Mouse (Mus musculus) thymus, postnatal 25 days (tissue): ENCODE measurements around the gene Plscr3.
A peak's percentile ranks its signal among the peaks of the same experiment; 100 is the strongest.

Experiments
- DNase-seq: peaks from one replicate; pipeline ENCODE4 v3.0.0; 2022

The Plscr3 gene

GRCm38 (mm10) chr11:69846198-69846680, at the start of gene Plscr3:
TSS of gene Plscr3 (plus strand) at chr11:69846376.
- DNase-seq, result peak; percentile 96

DNA sequence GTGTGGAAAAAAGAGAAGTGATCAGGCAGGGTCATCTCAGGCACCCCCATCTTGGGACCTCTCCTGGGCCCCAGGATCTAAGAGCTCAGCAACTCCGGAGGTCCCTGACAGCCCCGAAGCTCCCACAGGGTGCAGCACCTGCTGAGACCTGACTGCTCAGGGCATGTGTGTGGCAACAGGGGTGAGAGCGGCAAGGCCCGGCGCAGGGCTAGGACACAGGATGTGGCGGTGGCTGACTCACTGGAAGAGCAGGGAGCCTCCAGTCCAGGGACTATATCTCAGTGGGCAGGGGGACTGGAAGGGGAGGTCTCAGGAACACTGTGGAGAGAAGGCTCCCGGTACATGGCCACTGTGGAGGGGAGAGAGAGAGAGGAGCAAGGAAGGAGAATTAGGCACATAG, 48.3 kb upstream of the Plscr3 start:
- no peak for DNase-seq

- DNase-seq, result no peak
Observed at GRCm38 (mm10) chr11:69799394-69800137, 46.6 kb upstream of the Plscr3 start.

- DNase-seq, result no peak
Observed at GRCm38 (mm10) chr11:69800138-69800391, 46.1 kb upstream of the Plscr3 start.

DNA sequence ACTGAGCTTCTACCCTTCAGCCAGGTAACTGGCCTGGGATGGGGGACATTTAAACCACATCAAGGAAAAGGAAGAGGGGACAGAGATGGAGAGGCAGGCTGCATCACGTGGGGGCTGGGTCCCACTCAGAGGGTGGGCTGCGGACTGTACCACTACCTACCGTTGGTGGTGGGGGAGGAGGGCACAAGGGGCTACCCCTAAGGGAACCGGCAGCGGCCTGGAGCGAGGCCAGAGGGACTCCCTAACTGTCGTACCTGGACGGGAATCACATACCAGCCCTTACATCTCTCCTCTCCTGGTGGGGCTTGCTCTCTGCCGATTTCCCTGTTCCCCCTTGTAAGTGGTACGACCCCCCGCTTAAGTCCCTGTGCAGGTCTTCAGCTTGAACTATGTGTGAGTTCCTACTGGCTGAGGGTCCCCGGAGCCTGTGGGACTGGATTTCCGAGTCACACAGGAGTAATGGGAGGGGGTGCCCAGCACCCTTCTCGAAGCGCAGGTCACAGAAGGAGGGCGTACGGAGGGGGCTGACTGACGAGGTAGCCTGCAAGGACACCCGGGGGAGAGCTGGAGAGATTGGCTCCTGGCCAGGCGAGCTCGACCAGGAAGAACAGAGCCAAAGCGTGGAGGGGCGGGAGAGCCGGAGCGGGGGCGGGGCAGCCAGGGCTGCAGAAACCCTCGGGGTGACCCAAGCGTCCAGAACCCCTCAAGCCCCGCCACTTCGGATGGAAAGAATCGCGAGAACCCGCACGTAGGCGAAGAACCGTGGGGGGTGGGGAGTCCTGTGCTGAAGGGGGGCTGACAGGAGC, 45.6 kb upstream of the Plscr3 start:
- DNase-seq, result no peak

- DNase-seq, result no peak
Observed at GRCm38 (mm10) chr11:69801379-69801977, 44.7 kb upstream of the Plscr3 start, which contains the start of gene Fgf11. TSS of gene Fgf11 (minus strand) at chr11:69801857.

DNA sequence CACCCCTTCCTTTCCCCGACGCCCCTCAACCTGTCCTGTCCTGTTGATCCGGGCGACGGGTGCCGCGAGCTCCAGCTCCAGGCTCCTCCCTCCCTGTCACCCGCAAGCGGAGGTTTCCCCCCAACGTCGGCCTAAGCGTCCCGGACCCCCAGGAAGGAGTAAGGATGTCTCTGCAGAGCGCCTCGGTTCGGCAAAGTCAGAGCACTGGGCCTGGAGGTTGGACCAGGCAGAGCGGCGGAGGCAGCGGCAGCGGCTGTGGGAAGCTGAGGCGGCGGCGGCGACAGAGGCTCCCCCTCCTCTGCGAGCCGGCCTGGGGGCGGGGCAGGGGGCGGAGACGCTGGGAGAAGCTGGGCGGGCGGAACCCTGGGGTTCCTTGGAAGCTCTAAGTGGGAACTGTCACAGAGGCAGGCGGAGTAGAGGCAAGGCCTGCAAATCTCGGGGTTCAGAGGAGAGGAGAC, 43.5 kb upstream of the Plscr3 start:
- peak; percentile 84 for DNase-seq

DNA sequence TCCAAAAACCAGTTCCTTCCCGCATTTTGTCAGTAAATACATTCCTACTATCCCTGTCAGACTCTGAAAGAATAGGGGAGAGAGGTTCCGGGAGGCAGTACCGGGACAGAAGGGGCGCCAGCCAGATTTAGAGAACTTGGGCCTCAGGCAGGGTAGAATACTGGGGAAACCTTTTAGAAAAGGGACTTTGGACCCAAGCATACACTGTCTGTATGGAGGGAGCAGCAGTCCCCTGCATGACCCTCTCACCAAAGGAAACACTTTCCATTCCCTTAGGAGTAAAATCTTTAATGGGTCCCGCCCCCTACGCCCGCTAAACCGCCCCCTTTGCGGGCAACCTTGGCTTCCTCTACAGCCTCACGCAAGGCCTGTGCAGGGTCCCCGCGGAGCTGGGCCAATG, 42.8 kb upstream of the Plscr3 start:
- DNase-seq, result no peak

GRCm38 (mm10) chr11:69803786-69804651, 42.2 kb upstream of the Plscr3 start:
- DNase-seq, result peak; percentile 84

GRCm38 (mm10) chr11:69804652-69804940, 41.6 kb upstream of the Plscr3 start:
- no peak for DNase-seq

GRCm38 (mm10) chr11:69804972-69805909, 40.9 kb upstream of the Plscr3 start, which contains the start of gene Tmem102:
TSS of gene Tmem102 (minus strand) at chr11:69805624.
- DNase-seq, result no peak

GRCm38 (mm10) chr11:69806378-69806777, 39.8 kb upstream of the Plscr3 start:
- no peak for DNase-seq

GRCm38 (mm10) chr11:69807641-69808040, 38.5 kb upstream of the Plscr3 start:
- no peak for DNase-seq

GRCm38 (mm10) chr11:69810280-69810679, 35.9 kb upstream of the Plscr3 start:
- DNase-seq, result no peak

DNA sequence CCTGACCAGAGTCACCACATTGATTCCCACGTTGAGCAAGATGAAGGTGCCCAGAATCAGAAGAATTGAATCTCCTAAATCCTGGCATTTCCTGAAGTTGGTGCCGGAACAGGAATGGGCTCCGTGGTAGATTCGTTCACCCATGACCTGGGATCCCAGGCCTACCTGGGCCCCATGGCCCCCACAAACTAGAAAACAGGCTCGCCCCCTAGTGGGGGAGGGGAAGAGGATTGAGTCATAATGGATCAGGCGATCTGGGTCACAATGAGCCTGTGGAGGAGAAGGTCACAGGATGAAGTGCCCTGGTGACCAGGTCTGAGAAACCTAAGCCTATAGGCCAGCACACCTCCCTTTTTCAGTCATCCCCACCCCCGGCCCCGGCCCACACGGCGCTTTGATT, 31.0 kb upstream of the Plscr3 start, which contains the start of gene Gm39566:
Gene Gm39566, minus strand, starts transcription at position 144 of the 400 bp plus-strand sequence.
- DNase-seq, result peak; percentile 48

- DNase-seq, result no peak
Observed at GRCm38 (mm10) chr11:69816520-69816919, 29.7 kb upstream of the Plscr3 start.

DNA sequence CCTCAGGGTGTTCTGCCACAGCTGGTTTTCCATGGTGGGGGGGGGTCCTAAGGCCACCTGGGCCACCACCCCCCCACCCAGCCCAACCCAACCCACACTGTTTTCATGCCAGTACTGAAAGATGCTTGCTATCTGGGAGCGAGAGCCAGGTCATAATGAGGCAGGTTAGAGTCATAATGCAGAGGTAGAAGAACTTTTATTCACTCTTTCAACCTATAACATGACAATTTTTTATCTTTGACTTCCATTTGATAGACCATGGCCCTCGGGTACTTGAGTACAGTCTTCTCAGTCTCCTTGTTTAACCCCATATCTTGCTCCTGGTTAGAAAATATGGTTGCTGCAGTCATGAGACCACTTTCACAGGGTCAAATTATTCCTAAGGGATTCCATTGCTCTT, 27.8 kb upstream of the Plscr3 start, which contains the start of gene Spem2:
Gene Spem2, minus strand, starts transcription at position 101 of the 400 bp plus-strand sequence.
- DNase-seq, result no peak

- DNase-seq, result no peak
Observed at GRCm38 (mm10) chr11:69818871-69819270, 27.3 kb upstream of the Plscr3 start.

DNA sequence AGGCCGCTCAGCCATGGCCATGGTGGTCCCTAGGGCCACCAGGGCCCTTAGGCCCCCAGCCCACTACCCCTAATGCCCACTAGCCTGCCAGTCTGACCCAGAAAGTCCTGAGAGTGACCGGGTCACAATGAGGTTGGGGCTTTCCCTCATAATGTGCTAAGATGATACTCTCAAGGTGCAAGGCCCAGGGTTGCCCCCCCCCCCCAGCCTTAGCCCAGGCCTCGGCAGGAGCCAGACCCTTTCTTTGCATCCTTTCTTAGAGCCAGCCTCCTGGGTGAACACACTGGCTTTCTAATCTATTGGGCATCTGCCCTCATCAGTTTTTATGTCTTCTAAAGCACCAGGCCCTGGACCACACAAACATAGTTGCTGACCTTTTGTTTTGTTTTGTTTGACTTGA, 24.1 kb upstream of the Plscr3 start, which contains the start of gene Spem1:
Gene Spem1, minus strand, starts transcription at position 101 of the 400 bp plus-strand sequence.
- no peak for DNase-seq

- no peak for DNase-seq
Observed at GRCm38 (mm10) chr11:69823456-69823855, 22.7 kb upstream of the Plscr3 start.

DNA sequence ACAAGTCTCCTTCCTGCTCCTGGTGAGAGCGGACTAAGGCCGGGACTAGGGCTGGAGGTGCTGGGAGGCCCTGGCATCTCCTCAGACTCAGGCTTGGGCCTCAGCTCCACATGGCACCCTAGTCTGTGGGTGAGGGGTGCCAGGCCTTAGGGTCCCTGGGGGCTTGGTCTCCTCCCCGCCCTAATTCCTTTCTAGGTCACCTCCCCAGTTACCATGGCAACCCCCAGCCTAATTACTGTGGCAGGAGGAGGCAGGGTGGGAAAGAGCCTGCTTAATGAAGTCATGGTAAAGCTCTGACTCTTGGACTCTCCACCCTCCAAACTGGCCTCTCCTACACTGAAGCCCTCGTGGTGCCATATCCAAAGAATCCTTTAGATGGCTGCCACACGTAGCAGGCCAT, 17.3 kb upstream of the Plscr3 start:
- no peak for DNase-seq
